Mouse (Mus musculus) frontal cortex, postnatal 14 days (tissue): Measurements from ENCODE around the gene Psd4.

Source experiments
- DNase-seq, 2 experiments: peaks; one replicate each; pipeline ENCODE4 v3.0.0; 2022; ENCODE audit warnings: low spot score in 2 of 2

Gene Psd4

DNA sequence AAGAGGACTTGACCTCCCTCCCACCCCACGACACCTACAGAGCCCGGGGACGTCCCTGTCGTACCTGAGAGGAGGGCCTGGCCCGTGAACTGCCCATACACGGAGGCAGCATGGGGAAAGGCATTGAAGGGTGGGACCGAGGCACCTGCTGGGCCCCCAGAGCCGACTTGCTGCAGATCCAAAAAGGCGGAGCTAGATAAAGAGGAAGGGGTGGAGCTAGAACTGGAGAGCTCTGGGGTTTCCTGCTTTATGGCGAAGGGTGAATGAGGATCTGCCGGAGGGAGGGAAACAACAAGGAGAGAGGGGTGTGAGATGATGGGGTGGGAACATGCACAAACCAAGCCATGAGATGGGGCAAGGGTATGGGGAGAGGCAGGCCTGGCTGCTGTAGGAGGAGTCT, 68.3 kb downstream of the Psd4 start:
- no peak for DNase-seq

DNA sequence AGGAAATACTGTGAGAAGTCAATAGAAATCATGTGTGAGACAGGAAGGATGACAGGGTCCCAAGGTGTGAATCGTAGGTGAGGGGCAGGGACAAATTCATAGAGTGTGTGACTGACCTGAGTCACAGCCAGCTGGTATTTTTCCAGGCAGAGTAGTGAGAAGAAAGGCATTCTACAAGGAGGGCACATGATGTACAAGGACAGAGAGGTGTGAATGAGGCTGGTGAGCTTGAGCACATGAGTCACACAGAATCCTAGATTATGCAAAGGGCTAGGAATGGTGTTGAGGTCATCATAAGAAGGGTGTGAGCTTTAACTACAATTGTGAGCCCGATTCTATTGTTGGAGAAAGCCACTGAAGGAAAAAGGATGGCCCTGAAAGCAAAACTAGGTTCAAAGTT, 72.7 kb downstream of the Psd4 start:
- DNase-seq, result no peak

DNA sequence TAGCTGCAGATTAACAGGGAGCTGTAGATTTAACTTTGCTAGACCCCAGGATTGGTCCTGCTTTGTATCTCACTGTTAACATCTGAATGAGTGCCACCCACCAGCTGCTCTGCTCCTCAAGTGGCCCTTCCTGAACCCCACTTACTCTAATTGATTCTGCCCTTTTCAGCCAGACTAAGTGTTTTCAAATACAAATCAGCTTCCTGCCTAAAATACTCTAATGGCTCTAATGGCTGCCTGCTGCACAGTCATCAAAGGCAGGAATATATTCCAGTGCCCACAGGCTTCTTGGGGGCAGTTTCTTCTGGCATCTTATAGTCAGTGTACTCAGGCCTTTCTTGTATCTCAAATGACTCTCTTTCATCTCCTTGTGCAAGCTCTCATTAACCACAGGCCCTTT, 74.5 kb downstream of the Psd4 start:
- no peak for DNase-seq

DNA sequence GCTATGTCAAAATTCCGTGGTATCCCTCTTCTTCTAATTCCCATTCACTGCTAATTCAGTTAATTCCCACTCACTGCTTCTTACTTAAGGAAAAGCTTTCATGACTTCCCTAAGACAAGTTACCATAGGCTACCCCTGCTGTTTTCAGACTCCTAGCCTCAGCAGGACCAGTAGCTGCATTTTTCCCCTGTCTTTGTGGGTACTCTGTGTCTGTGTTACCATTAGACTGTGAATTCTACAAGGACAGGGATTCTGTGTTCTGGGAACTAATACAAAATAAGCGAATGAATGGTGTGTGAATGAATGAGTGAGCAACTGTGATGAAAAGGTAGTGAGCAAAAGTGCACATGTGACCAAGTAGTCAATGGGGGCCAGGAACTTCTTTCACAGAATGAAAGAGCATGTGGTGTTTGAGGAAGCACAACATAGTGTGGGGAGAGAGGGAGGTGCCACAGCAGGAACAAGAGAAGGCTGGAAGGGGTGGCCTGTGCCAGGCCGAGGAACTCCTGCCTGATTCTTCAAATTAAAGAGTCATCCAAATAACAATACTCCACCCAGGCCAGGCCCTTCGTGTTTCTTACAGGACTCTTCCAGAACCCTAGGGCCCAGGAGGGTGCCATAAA, 75.0 kb downstream of the Psd4 start:
- no peak for DNase-seq

DNA sequence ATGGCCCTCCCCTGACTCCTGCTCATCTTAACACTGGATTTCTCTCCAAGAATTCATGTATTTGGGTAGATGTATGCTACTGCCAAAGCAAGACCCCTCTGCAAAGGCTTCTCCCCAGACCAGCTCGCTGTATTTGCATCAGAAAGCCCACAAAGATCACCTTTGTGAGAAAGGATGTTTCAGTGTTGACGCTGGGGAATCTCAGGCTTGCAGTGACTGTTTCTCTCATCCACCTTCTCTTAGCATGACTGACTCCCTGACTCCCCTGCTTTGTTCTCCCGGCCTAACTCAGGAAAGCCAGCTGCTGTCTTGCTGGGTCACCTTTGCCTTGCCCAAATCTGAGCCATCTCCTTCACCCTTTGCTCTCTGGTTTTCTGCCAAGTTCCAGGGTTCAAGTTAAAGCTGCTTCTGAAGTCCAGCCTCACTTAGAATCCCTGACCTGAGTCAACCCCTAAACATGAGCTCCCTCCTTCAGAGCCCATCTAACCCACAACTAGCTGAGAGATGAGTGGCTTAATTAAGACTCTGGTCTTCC, 75.9 kb downstream of the Psd4 start:
- no peak for DNase-seq

DNA sequence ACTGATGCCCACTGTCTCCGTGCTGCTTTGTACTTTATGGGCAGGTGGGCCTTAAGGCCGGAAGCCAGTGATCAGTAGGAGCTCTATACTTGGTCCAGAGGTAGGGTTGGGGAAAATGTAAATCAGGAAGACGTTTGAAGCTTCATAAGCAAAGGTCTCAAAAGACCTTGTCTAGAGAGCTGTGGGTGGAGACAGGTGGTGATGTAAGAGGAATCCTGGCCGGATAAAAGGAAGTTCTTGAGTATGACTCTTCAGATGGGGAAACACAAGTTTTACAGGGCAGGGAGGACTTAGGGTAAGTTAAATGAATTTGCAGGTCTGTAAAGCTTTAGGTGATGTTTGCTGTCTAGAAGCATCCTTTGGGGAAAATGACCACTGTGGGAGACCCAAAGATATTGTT, 81.7 kb downstream of the Psd4 start:
- no peak for DNase-seq

DNA sequence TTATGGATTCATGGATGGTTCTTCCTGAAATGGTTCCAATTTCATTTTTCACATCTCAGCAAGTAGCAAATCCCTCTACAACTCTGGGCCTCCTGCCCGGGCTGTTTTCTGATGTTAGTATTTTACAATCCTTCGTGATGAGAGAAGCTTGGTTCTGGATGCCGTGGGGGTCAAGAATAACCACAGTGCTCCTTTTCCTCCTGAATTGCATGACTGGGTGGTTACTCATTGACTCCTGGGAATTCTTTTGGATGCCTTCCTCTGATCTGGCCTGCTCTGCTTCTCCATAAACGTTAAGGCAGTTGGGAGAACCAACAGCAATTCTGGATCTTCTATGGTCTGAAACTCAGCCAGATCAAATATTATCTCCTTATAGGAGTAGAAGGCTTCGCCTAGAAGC, 85.8 kb downstream of the Psd4 start:
- no peak for DNase-seq

DNA sequence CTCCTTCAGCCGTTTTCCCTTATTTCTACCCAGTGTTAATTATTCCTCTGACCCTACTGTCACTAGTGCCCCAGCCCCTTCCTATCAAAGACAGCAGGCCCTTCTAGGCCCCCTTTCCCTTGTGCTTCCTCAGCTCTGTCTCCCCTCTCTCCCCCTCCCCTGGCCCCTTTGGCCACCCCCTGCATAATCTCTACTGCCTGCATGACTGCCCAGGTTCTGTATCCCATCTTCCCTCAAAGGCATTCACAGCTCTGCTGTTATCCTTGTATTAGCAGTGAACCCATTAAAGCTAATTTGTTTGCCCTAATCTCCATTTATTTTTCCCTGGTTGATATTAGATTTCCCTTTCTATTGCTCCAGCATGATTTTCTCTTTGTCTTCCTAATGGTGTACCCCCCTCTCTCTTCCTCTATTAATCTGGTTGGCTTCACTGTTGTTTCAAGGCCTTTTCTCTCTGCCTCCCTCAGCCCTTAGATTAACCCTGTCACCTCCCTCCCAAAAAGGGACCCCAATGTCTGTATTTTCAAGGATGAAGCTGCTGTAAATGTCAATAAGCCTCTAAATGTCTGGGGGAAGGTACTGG, 87.1 kb downstream of the Psd4 start:
- DNase-seq, result no peak

DNA sequence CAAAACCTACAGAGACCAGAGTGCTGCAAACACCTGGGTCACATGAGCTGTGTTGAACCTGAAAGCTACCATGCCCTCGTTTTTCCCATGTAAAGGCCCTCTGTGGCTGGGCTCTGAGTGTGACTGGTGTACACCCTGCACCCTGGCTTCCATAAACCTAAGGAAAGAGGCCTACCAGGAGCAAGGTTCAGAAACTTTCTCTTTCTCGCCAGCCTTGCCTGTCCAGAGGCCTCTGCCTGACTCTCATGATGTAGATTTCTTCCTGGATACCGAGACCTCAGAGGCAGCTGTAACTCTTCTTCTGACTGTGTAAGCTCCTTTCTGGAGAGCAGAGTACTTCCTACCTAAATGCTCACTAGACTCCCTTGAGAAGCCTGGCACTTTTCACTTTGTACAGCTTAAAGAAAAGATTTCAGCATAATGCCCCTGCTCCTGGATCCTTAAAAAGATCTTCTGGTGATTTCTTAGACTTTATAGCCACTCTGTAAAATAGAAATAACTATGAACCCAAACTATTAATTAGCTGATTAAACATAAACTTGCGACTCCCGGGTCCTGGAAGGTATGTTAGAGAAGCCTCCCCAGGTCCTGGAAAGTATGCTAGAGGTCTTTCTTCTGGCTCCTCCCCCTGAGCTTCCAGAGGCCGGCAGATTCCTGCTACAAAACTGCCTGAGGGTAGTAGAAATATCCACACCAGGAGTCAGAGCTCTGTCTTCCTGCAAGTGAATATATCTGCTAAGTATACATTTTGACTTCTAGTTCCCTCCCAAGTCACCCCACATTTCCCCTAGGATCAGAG, 87.9 kb downstream of the Psd4 start:
- DNase-seq, result no peak

DNA sequence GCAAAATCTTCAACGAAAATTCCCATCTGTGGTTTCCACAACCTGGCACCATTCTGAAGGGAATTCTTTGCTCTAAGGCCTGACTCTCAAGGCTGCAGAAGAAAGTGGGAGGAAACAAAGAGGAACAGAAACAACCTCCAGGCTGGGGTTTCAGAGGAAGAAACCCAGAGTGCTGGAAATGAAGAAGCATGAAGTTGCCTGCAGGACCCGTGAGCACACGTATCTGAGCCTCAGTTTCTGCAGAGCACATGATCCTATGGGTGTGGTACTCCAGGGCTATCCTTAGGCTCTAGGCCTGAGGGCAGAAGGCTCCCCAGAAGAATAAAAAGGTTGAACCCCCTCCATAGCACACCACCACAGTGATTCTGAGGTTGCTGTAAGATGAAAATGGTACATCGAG, 89.5 kb downstream of the Psd4 start:
- DNase-seq, result no peak

DNA sequence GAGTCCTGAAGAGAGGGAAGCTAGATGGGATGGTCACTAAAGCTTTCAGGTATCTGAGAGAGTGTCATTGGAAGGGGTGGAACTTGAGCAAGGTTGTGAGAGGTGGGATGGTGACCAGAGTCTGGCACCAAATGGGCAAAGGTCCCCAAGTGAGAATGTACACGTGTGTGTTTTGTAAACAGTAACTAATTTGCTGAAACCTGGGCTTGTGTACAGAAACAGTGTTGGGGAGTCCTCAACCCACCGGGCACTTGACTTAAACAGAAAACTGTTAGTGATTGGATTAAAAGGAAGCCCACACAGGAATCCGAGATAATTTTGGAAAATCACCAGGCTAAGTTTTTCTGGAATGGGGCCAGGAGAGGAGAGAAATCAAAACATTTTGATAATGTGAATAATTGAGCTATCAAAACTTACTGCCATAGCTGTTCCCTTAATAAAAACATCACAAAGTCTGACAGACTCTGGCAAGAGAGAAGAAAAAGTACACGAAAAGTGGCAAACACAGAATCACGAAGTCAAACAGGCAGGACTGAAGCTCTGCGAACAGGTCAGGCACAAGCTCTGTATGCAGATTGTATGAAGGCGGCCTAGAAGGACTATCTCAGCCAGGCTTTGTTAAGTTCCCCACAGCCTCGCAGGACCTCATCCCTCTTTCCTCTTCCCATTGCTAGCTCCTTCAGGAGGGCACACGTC, 92.9 kb downstream of the Psd4 start:
- no peak for DNase-seq

DNA sequence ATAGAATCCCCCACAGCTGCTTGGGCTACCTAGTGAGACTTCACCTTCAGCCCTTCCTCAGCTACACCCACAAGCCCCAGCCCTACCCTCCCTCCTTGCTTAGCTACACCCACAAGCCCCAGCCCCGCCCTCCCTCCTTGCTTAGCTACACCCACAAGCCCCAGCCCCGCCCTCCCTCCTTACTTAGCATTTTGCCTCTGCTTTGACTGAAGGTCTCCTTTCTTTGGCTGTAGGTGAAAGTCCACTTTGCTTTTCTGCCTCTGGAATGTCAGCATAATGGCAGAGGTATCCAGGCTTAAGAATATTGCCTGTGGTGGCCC, 93.4 kb downstream of the Psd4 start:
- no peak for DNase-seq
